Mouse (Mus musculus): Measurements from ENCODE around the gene Stxbp4.

- no peak for TF ChIP-seq CTCF (IDR thresholded peaks at IDR 0.05; ENCODE audit: borderline replicate concordance, insufficient read depth, low read length)
- no peak for TF ChIP-seq POLR2A (IDR thresholded peaks at IDR 0.05; ENCODE audit: low read depth, low read length)
Observed at GRCm38 (mm10) chr11:90512538-90513219, 125.2 kb downstream of the Stxbp4 start.

Measured in embryonic fibroblast, embryonic 13.5 days (primary cell).